Mouse (Mus musculus) thymus, postnatal 14 days (tissue): ENCODE results near the gene Aifm3.
A peak's percentile ranks its signal among the peaks of the same experiment; 100 is the strongest.
"Not testable (repeated sequence)": the region's sequence is repeated elsewhere in the genome, so short reads cannot be mapped to it uniquely, and the experiment has no call there.

Experiments used
- DNase-seq: peaks from one replicate; pipeline ENCODE4 v3.0.0; 2021

Gene Aifm3

DNA sequence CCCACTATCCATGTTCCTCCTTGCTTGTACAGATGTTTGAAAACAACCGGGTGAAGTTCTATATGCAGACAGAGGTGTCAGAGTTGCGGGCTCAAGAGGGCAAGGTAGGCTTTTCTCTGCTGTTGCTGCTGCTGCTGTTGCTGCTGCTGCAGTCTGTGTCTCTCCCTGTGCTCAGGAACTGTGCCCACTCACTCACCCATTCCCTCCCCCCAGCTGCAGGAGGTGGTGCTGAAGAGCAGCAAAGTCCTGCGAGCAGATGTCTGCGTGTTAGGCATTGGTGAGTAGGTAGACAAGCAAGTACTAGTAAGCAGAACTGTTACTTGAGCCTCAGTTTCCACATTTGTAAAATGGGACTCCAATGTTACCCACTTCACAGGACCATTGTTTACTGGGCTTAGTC, 13.3 kb downstream of the Aifm3 start:
- no peak for DNase-seq

DNA sequence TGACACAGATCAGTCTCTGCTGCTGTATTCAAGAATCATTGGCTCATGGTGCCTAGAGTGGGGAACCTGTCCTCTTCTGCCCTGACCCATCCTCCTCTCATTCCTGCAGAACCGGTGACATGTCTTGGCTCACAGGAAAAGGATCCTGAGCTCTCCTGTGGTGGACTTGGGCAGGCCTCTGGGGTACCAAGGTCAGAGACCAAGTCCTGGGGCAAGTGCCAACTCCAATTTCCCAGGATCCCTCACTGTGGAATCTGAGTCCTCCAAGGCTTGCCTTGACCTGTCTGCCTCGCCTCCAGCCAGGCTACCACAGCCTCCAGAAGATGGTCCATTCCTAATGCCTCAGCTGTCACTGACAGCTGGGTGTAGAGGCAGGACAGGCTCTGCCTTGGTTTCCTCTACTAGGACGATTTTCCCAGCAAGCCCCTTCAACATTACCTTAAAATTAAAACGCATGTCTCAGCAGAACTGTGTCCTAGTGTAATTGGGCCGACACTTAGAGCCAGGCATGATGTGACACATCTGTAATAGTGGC, 17.7 kb downstream of the Aifm3 start:
- DNase-seq = no peak

- not testable (repeated sequence) for DNase-seq
Measured at GRCm38 (mm10) chr16:17508031-17508430, 18.6 kb downstream of the Aifm3 start.

- peak; percentile 89 for DNase-seq
Measured at GRCm38 (mm10) chr16:17508546-17509239, 19.3 kb downstream of the Aifm3 start, which contains the start of gene Lztr1. Lztr1 (plus strand) TSS chr16:17508688.

GRCm38 (mm10) chr16:17509240-17509597, 19.8 kb downstream of the Aifm3 start:
- no peak for DNase-seq

- DNase-seq = no peak
Measured at GRCm38 (mm10) chr16:17510143-17510542, 20.7 kb downstream of the Aifm3 start.

- DNase-seq = no peak
Measured at GRCm38 (mm10) chr16:17510686-17511085, 21.3 kb downstream of the Aifm3 start.

GRCm38 (mm10) chr16:17511431-17511830, 22.0 kb downstream of the Aifm3 start:
- DNase-seq = no peak

DNA sequence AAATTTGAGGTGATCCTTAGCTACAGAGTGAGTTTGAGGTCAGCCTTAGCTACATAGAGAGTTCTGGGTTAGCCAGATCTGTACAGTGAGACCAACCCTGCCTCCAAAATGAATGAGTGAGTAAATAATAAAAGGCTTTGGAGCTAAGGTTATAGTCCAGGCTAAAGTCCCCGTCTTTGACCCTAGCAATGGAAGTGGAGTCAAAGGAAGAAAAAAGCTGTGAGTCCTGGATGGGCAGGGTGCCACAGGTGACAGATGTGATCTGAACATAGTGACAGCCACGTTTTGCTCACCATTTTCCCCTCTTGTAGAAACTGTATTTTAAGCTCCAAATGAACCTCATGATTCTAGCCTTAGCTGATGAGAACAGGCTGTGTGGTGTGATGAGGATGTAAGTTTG, 29.5 kb downstream of the Aifm3 start:
- DNase-seq = no peak

DNA sequence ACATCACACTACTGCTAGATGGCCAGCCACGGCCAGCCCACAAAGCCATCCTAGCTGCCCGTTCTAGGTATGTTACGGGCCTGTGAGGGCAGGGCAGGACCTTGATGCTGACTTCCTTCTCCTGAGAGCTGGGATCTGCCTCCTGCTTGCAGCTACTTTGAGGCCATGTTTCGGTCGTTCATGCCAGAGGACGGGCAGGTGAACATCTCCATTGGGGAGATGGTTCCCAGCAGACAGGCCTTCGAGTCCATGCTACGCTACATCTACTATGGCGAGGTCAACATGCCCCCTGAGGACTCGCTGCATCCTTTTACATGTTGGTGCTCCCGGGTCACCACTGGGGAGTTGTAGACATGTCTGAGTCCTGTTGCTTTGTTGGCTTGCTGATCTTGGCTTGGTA, 34.7 kb downstream of the Aifm3 start:
- no peak for DNase-seq

- DNase-seq = no peak
Measured at GRCm38 (mm10) chr16:17525524-17525923, 36.1 kb downstream of the Aifm3 start.

DNA sequence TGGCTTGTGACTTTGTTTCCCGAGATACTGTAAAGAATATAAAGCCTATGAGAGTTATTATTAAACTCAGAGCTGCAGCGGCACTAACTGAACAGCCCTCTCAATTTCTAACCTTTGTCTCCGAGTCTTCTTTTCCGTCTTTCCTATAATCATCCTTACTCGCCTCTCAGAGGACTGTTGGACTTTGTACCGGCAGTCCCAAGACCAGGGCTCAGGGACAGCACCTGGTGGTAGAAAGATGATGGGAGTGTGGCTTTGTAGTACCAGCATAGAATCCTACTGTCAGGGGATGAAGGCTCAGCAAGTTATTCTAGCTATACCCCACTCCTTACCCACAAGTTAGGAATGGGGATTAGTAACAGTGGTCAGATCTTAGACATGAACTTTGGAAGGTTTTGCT, 36.8 kb downstream of the Aifm3 start:
- DNase-seq = no peak

- no peak for DNase-seq
Measured at GRCm38 (mm10) chr16:17527606-17528005, 38.2 kb downstream of the Aifm3 start.

GRCm38 (mm10) chr16:17528276-17528675, 38.9 kb downstream of the Aifm3 start:
- no peak for DNase-seq

DNA sequence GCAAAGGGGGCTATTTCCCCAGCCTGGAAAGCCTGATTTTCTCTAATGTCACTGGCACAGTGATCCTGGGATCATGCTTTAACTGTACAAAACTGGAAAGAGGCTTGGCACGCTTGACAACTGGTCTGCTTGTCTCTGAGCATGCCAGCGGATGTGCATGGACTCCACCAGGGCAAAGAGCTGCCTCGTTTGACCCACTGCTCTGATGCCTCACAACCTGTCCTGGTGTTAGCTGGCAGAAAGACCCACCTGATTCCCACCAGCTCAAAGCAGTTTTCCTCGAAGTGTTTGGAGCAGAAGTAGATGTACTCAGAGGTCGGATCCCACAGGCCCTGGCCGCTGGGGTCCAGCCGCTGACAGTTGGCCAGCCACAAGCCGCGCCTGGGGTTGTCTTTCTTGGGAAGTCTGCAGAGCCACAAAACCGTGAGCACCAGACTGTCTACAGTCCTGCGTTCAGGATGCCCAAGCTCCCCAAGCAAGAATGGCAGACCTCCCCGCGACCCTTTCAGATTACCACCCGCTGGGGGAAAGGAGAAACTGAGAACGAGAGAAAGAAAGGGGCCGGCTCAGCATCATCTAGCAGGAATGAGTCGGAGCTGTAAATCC, 40.7 kb downstream of the Aifm3 start:
- DNase-seq = no peak

DNA sequence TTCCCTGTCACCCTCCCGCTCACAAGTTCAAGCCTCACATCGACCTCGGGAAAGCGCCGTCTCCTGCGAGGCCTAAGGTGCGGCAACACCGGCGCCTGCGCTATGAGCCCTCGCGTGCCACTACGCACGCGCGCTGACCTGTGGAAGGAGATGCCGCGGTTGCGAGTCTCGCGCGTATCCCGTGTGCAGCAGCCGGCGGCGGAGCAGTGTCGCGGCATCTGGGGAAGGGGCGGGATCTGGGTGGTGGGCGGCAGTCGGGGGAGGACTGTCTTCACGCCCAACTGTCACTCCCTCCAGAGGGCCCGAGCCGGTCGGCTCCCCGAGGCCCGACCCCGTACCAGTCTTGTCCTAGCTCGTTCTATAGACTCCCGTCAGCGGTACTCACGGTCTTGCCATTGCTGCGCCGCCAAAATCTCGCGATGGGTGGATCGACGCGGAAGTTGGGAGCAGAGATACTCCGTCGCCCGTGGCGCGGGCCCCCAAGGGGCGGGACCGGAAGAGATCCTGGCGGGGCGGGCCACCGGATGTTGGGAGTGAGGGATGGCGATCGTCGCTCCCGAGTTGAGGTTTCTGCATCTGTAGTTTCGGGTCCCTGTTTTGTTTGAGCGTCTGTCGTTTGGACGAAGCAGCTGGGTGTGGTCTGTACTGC, 41.4 kb downstream of the Aifm3 start, which contains the start of gene Thap7:
Gene Thap7, minus strand, starts transcription at position 497 of the 649 bp plus-strand sequence.
- peak; percentile 98 for DNase-seq

DNA sequence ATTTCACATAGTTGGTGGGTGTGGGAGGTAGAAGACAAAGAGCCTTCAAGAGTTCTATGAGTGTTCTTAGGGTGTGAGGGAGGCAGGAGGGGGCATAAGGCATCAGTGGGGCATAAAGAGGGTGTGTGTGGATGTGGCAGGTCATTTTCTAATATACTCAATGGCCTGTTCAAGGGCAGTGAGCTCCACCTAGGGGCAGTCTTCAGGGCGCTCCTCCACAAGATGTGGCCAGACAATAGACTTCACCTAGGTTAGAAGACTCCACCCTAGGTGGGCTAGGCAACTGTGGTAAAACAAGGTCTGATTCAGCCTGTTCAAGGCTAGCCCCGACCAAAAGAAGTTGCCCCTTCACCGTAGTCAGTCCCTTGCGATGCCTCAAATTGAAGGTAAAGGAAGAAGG, 42.9 kb downstream of the Aifm3 start:
- DNase-seq = no peak

GRCm38 (mm10) chr16:17532676-17533329, 43.4 kb downstream of the Aifm3 start:
- no peak for DNase-seq

GRCm38 (mm10) chr16:17536584-17536983, 47.2 kb downstream of the Aifm3 start:
- peak; percentile 44 for DNase-seq

DNA sequence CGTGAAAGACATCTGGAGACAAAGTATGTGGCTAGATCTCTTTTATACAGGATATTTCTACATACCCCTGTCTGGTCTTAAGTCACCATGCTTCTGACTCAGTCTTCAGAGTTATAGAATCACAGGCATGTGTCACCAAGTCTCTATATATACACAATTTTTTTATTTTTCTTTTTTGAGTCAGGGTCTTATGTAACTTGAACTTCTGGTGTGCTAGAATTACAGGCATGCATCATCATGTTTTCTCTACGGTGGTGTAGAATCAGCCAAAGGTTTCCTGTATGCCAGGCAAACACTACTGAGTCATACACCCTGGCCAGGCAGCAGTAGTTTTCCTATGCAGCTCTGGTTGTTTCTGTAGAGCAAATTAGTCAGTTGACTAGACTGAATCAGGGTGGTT, 53.2 kb downstream of the Aifm3 start:
- no peak for DNase-seq

GRCm38 (mm10) chr16:17552837-17553236, 63.4 kb downstream of the Aifm3 start:
- DNase-seq = no peak

DNA sequence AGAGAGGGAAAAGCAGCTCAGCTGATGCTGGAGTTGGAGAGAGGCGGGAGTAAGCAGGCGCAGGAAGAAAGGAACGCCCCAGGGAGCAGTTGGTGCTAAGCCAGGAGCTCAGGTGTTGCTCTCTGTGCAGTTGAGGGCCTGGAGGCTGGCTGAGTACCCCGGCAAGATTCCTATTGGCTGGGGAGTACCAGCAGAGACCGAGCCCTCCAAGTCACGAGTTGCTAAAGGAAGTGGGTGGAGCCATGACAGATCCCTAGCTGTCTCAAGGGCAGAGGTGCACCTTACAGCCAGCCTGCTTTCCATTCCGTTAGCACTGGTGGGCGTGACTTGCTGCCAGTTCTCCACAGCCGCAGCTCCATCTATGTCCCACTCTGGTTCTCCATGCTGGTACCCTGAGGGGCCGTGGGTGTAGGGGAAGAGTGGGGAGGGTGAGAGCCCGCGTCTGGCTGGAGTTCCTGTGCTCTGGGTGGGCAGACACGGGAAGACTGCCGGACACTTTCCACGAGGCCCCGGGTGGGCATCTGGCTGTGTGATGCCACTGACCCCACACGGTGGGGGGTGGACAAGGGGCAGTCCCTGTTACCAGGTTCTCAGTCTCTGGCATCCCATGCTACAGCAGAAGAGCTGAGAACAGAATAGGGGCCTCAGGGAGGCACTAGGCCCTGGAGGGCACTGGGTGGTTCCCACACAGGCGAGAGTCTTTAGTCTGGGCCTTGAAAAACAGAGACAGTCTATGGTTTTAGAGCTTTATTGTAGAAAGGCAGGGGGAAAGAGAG, 64.7 kb downstream of the Aifm3 start:
- peak; percentile 78 for DNase-seq

- DNase-seq = not testable (repeated sequence)
Measured at GRCm38 (mm10) chr16:17554702-17555101, 65.3 kb downstream of the Aifm3 start.
